25 mouse cellular contexts compared by ENCODE assay signal in genomic region chr2:129537360-129537759, GRCm38 (mm10). TPM values are rescaled to one million over a fixed set of nuclear protein-coding genes. Genes with fewer than 3 reads are reported as not detected.
A peak's percentile ranks its signal among the peaks of the same experiment; 100 is the strongest.
DNase-seq lines count a peak whose midpoint lies in the region; ATAC-seq lines count a peak whose summit lies in the region.
"Had no signal": no experiment of that assay in that cellular context is flagged by ENCODE, and none has a peak within 500 bp of the region (broad histone marks: within the 10 kb centered on the region; RNA-seq: fewer than 3 reads in every experiment).

No protein-coding gene starts in this region.

- H3K9me3 ChIP-seq in hindbrain, embryonic 14.5 days (ENCODE audit: control insufficient read depth, low read length), result no peaks in the 10 kb centered on the region
- no peaks in the 10 kb centered on the region for H3K9me3 ChIP-seq in hindbrain, embryonic 16.5 days (ENCODE audit: control insufficient read depth, low read length)
- no peaks in the 10 kb centered on the region for H3K9me3 ChIP-seq in neural tube, embryonic 13.5 days
- H3K9me3 ChIP-seq in neural tube, embryonic 15.5 days (replicated peaks), result no peaks in the 10 kb centered on the region
- H3K9me3 ChIP-seq: megakaryocyte, embryonic 14.5 days; neural tube, embryonic 12.5 days had no signal

- H3K27ac ChIP-seq in hindbrain, embryonic 14.5 days, result peak overlapping the region; percentile 0; the same call in 1 of the 2 replicates
- H3K27ac ChIP-seq in hindbrain, embryonic 16.5 days (ENCODE audit: low read depth, low read length), result no peak overlapping the region
- 0 out of 2 replicates have a peak overlapping the region, but pooled peaks have one; percentile 23 for H3K27ac ChIP-seq in neural tube, embryonic 13.5 days (replicated peaks)
- no peak overlapping the region for H3K27ac ChIP-seq in neural tube, embryonic 15.5 days (replicated peaks)
- H3K27ac ChIP-seq: liver, embryonic 14.5 days; neural tube, embryonic 12.5 days had no signal

- H3K9ac ChIP-seq in hindbrain, embryonic 14.5 days, result no peak overlapping the region
- no peak overlapping the region for H3K9ac ChIP-seq in hindbrain, embryonic 16.5 days (ENCODE audit: low read depth, low read length)
- 0 out of 2 replicates have a peak overlapping the region, but pooled peaks have one; percentile 8 for H3K9ac ChIP-seq in neural tube, embryonic 13.5 days
- no peak overlapping the region for H3K9ac ChIP-seq in neural tube, embryonic 15.5 days (replicated peaks)
- H3K9ac ChIP-seq: liver, embryonic 14.5 days; lung, embryonic 14.5 days; neural tube, embryonic 12.5 days had no signal

- H3K4me1 ChIP-seq in hindbrain, embryonic 14.5 days (replicated peaks; ENCODE audit: control insufficient read depth, insufficient read depth, low read length), result peaks cover 11% of the 10 kb centered on the region; the same call in 1 of the 2 replicates
- peaks cover 8% of the 10 kb centered on the region; the same call in 1 of the 2 replicates for H3K4me1 ChIP-seq in hindbrain, embryonic 16.5 days (ENCODE audit: control insufficient read depth, insufficient read depth, low read depth, low read length)
- peaks cover 25% of the 10 kb centered on the region for H3K4me1 ChIP-seq in neural tube, embryonic 13.5 days (replicated peaks)
- H3K4me1 ChIP-seq in neural tube, embryonic 15.5 days, result peaks cover 15% of the 10 kb centered on the region

- no peak overlapping the region for H3K4me3 ChIP-seq in hindbrain, embryonic 14.5 days (replicated peaks; ENCODE audit: low read length)
- H3K4me3 ChIP-seq in hindbrain, embryonic 16.5 days (ENCODE audit: low read length), result no peak overlapping the region
- H3K4me3 ChIP-seq in neural tube, embryonic 13.5 days, result no peak overlapping the region
- H3K4me3 ChIP-seq in neural tube, embryonic 15.5 days (replicated peaks), result no peak overlapping the region
- H3K4me3 ChIP-seq: megakaryocyte, embryonic 14.5 days; neural tube, embryonic 12.5 days had no signal

- H3K27me3 ChIP-seq in hindbrain, embryonic 14.5 days (ENCODE audit: control insufficient read depth, insufficient read depth, low read length), result peaks cover 8% of the 10 kb centered on the region
- H3K27me3 ChIP-seq in hindbrain, embryonic 16.5 days (replicated peaks; ENCODE audit: control insufficient read depth, insufficient read depth, low read length), result no peaks in the 10 kb centered on the region
- H3K27me3 ChIP-seq in neural tube, embryonic 13.5 days, result peaks cover 8% of the 10 kb centered on the region; the same call in 1 of the 2 replicates
- 0 out of 2 replicates have a peak, but pooled peaks cover 4% of the 10 kb centered on the region for H3K27me3 ChIP-seq in neural tube, embryonic 15.5 days (replicated peaks)
- H3K27me3 ChIP-seq: neural tube, embryonic 12.5 days had no signal

- no peaks in the 10 kb centered on the region for H3K36me3 ChIP-seq in hindbrain, embryonic 14.5 days (replicated peaks; ENCODE audit: control insufficient read depth, insufficient read depth)
- no peaks in the 10 kb centered on the region for H3K36me3 ChIP-seq in hindbrain, embryonic 16.5 days (ENCODE audit: control insufficient read depth, insufficient read depth, low read length)
- H3K36me3 ChIP-seq in neural tube, embryonic 13.5 days, result no peaks in the 10 kb centered on the region
- no peaks in the 10 kb centered on the region for H3K36me3 ChIP-seq in neural tube, embryonic 15.5 days
- H3K36me3 ChIP-seq: neural tube, embryonic 12.5 days had no signal

- peak; percentile 22 for DNase-seq in cerebellum, adult 11-12 months
- no peak for DNase-seq in cerebellum, postnatal 36 days
- DNase-seq in hindbrain, embryonic 14.5 days (ENCODE audit: low spot score), result no peak
- DNase-seq in gastrocnemius, postnatal 10 days, result no peak
- DNase-seq: adrenal gland, postnatal 10 days; cerebellum, adult 9-10 months; lung, embryonic 14.5 days; lung, postnatal 36 days; right cerebral cortex, adult 18-20 months; right cerebral cortex, postnatal 4 days; thymus, postnatal 14 days had no signal

- no peak for ATAC-seq in hindbrain, embryonic 14.5 days (ENCODE audit: low FRiP score)
- ATAC-seq in hindbrain, embryonic 16.5 days, result no peak
- ATAC-seq in neural tube, embryonic 13.5 days (ENCODE audit: low read depth), result no peak
- no peak for ATAC-seq in neural tube, embryonic 15.5 days (ENCODE audit: low FRiP score)
- no peak for ATAC-seq in erythroid progenitor cell, adult 5-6 weeks (replicated peaks; ENCODE audit: low FRiP score, poor library complexity, severe bottlenecking)

- H3K4me2 ChIP-seq in hindbrain, embryonic 14.5 days (replicated peaks), result no peak overlapping the region
- H3K4me2 ChIP-seq in hindbrain, embryonic 16.5 days (ENCODE audit: low read length), result no peak overlapping the region
- no peak overlapping the region for H3K4me2 ChIP-seq in neural tube, embryonic 13.5 days
- H3K4me2 ChIP-seq in neural tube, embryonic 15.5 days, result no peak overlapping the region
- H3K4me2 ChIP-seq: lung, embryonic 14.5 days; neural tube, embryonic 12.5 days had no signal

- WGBS in hindbrain, embryonic 14.5 days, result 15% methylated on average over 7 of the region's 7 CpGs
- 16% methylated on average over 7 of the region's 7 CpGs for WGBS in hindbrain, embryonic 16.5 days
- 25% methylated on average over 7 of the region's 7 CpGs for WGBS in neural tube, embryonic 13.5 days
- WGBS in neural tube, embryonic 15.5 days, result 28% methylated on average over 7 of the region's 7 CpGs

RNA-seq across cellular contexts. Expression of gene F830045P16Rik, which starts 1.0 kb away (rescaled TPM):
- polyA plus RNA-seq in hindbrain, embryonic 14.5 days (2014; fragmentation: Nextera tagmentation; extraction: Ambion mirVana), result not detected in 2 replicates
- polyA plus RNA-seq in hindbrain, embryonic 16.5 days (2015; fragmentation: Nextera tagmentation; extraction: Ambion mirVana), result not detected in 2 replicates
- not detected in 2 replicates for polyA plus RNA-seq in neural tube, embryonic 13.5 days (2015; fragmentation: Nextera tagmentation; extraction: Ambion mirVana)
- 0.09 TPM in 1 of 2 replicates, not detected in the other for polyA plus RNA-seq in neural tube, embryonic 15.5 days (2015; fragmentation: Nextera tagmentation; extraction: Ambion mirVana)
- not detected in 2 replicates for total RNA-seq in erythroid progenitor cell, adult 5-6 weeks (2015; ENCODE audit: low replicate concordance)
- not detected in 2 replicates for total RNA-seq in erythroid progenitor cell, adult 5-6 weeks (2017; ENCODE audit: low replicate concordance)
- total RNA-seq in gastrocnemius, postnatal 10 days (2021), result under 1 TPM in 1 of 2 experiments, not detected in 1; 0.12 TPM
- total RNA-seq: adrenal gland, postnatal 10 days; common myeloid progenitor, adult 5-6 weeks; gastrocnemius, adult 18-20 months; hematopoietic stem cell, adult 5-6 weeks had no signal
- polyA plus RNA-seq: embryonic facial prominence, embryonic 11.5 days; heart, embryonic 16.5 days; intestine, embryonic 14.5 days; lung, embryonic 14.5 days; neural tube, embryonic 12.5 days; stomach, embryonic 14.5 days had no signal

RNA-seq across cellular contexts. Expression of gene Sirpa, which starts 55.3 kb away (rescaled TPM):
- 38.6 and 40.7 TPM in 2 replicates for polyA plus RNA-seq in hindbrain, embryonic 14.5 days (2014; fragmentation: Nextera tagmentation; extraction: Ambion mirVana)
- 31.9 and 34.6 TPM in 2 replicates for polyA plus RNA-seq in hindbrain, embryonic 16.5 days (2015; fragmentation: Nextera tagmentation; extraction: Ambion mirVana)
- polyA plus RNA-seq in neural tube, embryonic 13.5 days (2015; fragmentation: Nextera tagmentation; extraction: Ambion mirVana), result 24.4 and 24.9 TPM in 2 replicates
- polyA plus RNA-seq in neural tube, embryonic 15.5 days (2015; fragmentation: Nextera tagmentation; extraction: Ambion mirVana), result 31.4 and 36.4 TPM in 2 replicates
- 54.8 and 63.7 TPM in 2 replicates for total RNA-seq in erythroid progenitor cell, adult 5-6 weeks (2015; ENCODE audit: low replicate concordance)
- total RNA-seq in erythroid progenitor cell, adult 5-6 weeks (2017; ENCODE audit: low replicate concordance), result 44.2 and 46.7 TPM in 2 replicates
- total RNA-seq in gastrocnemius, postnatal 10 days (2021), result 10 to 100 TPM; 17.2 to 29.1 TPM

Comparison
In these comparisons a context has a peak if more than half of its experiments do, and no peak if none do; other contexts are left out.
1. H3K27ac ChIP-seq: peak in hindbrain, embryonic 14.5 days (single experiment) and neural tube, embryonic 13.5 days (single experiment); none in hindbrain, embryonic 16.5 days (single experiment) and neural tube, embryonic 15.5 days (single experiment).